Mouse (Mus musculus): Measurements from ENCODE around the gene Coq4.

GRCm38 (mm10) chr2:29752397-29752796 is 34.9 kb upstream of the Coq4 start:
- no peak for TF ChIP-seq EP300 (IDR thresholded peaks at IDR 0.05)
- no peak for TF ChIP-seq CTCF (IDR thresholded peaks at IDR 0.05)

Measured in lung, postnatal 0 days (tissue).